Mouse (Mus musculus) testis, postnatal 10 days (tissue): ENCODE data around the gene Adipor2.

Source experiments
- DNase-seq: peaks from one replicate; pipeline ENCODE4 v3.0.0; 2021; ENCODE audit warnings: low spot score

The Adipor2 gene

DNA sequence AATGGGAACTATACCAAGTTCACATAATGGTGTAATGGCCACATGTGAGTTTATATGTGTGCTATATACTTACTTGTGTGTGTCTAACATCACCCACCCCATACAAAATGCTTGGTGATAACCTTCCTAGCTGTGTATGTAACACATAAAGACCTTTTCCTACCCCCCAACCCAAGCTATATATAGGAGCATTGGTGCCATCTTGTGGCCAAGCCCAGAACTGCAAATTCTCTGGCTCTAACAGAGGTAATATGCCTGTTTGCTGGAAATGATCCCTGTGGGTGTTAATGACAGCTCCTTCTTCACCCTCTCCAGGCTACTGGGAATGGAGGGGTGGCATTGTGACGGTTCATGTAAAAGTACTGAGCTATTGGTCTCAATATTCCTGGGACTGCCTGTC lies 69.3 kb downstream of the Adipor2 start:
- peak; percentile 88 for DNase-seq

DNA sequence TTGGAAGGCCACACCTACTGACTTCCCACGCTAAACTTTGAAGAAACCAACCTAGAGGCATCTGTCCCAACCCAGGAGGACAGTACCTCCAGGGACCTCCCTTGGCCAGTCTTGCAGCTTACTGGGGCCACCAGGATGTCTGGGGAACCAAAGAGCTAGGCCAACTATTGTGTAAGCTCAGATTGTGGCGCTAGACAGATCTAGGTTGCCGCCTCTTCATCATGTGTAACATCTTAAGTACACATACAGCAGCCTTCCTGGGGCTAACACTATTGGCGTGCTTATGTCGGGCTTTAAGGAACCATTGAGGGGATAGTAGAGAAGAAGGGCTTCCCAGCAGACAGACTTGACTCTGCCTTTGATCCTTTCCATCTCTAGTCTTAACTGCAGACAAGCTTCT lies 69.7 kb downstream of the Adipor2 start:
- DNase-seq, result no peak

DNA sequence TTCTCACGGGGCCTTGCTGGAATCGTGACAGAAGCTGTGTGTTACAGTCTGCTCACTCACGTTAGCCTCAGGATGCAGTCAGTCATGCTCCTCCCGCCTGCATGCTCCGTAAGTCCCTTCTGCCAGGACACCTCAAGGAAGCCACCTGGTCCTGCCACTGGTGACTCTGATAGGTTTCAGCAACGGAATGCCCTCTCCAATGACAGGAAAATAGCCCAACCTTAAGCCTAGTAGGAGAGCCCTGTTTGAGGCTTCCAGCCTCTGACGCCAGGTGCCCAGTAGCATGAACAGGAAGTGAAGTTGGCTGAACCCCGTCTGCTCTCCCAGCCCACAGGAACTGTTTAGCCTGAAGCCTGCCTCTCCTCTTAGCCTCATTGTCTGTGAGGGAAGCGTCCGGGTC lies 71.2 kb downstream of the Adipor2 start:
- DNase-seq, result no peak

DNA sequence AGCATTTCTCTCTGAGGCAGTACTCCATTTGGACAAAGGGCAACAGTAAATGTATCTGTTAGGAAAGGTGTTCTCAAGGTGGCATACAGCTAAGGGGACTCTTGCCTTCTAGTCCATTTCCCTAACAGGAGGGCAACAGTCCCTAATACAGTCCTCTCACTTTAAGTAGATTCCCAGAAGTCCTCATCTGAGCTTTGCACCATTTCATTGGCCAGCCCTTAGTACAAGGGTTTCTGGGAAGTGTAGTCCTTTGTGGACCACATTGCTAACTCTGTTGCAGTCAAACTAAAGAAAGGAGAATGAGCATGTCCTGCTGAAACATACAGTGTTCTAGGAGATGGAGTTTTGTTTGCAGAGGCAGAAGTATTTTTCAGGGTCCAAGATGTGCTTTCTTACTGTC lies 76.1 kb downstream of the Adipor2 start:
- no peak for DNase-seq

DNA sequence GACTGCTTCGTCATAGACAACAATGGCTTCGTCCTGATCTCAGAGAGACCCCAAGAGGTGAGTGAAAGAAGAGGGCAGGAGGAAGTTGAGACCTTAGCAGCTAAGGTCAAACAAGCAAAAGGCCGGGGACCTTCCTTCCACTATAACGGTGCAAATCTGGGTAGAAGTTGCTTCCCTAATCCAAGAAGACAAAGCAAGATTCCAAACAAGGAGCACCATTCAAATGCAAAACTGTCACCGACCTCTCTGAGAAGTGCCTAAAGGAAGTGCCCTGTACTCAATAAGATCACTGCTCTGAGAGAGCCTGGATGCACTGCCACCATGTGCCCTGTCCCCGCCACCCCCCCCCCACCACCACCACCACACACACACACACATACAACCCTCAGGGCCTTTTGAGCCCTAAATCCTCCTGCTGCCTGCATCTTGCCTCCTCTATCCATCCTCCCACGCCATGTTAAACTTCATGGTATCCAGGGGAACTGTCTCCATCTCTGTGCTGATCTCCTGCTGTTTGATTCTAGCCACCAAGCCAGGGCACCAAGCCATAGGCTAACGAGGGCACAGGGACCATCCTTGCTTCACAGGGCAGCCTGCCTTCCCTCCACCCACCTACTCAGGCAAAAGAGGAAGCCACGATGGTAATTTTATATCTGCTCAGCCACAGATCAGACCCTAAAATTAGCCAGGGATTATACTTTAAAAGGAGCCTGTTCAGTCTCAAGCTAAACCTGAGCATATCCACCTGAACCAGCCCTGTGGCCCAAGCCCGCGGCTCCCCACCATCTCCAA lies 79.2 kb downstream of the Adipor2 start:
- DNase-seq, result no peak

DNA sequence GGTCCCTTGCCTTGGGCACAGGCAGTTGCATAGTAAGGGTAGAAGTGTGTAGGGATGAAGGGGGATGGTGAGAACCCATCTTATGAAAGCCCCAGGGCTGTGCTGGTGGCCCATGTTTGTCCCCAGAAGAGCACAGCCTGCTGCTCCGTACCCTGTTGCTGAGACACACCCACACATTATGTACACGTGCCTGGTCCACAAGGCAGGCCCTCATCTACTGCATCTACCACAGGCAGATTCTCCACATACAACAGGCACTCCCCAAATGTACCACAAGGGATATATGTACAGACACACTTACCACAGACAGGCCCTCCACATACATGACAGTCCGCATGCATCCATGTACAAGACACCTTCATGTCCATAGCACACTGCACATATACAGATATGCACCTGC lies 80.2 kb downstream of the Adipor2 start:
- DNase-seq, result no peak

DNA sequence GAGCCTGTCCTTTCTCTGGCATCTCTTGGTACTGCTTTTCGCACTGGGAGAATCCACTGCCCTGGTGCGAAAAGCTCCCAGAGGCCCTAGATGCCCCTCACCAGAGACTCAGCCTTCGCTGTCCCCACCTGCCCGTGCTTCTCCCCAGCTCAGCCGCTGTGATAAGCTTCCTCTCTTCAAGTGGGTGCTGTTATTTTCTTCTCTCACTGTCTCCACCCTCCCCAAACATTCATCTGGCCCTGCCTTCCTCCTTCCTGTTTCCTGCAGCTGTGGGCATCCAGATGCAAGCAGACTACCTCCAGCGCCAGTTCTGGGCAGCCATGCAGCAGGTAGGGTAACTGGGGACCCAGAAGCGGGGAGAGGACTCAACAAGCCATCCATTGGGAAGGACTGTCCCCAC lies 81.4 kb downstream of the Adipor2 start:
- DNase-seq, result no peak

DNA sequence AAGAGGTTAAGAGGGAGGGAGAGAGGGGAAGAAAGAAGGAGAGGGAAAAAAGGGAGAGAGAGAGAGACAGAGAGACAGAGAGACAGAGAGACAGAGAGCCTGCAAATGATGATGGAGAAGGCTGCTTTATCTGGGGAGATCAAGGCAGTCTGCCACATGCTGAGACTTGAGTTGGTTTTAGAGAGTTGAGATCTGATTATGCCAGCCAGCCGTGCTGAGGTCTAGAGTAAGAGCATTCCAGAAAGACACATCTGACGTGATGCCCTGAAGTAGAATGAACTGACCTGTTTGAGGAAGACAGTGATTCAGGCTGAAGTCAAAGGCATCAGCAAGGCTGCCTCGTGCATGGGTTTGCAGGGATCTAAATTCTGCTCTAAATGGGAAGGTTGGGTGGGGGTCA lies 83.7 kb downstream of the Adipor2 start:
- no peak for DNase-seq

DNA sequence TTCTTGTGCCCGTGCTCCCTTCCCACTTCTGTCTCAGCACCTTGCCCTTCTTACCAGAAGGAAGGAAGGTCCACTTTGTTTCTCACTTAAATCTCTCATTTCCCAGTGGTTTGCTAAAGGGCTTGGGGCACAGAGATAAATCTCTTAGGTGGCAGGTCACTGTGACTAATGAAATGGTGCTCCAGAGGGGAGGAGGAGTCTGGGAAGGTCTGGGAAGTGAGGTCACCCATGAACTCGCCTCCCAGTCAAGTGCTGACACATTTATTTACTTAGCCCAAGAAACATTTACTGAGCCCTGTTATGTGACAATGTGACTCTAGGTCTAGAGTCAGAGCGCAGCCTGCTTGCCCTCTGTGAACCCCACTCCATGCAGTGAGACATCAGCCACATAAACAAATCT lies 84.3 kb downstream of the Adipor2 start:
- no peak for DNase-seq

DNA sequence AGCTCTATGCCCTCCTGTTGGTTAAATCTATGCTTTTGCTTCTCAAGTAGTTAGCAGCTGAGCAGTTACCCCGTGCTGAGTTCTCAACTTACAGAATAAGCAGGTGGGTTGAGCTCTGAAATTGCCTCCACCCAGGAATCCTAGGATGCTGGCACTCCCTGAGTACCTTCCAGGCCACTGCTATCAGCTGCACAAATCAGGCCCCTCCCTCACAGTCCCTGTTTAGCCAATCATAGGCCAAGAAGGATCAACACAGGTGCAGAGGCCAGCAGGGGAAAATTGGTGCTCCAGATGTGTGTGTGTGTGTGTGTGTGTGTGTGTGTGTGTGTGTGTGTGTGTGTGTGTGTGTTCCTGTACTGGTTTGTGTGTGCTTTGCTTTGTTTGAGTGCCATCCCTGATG lies 85.4 kb downstream of the Adipor2 start:
- DNase-seq, result no peak

DNA sequence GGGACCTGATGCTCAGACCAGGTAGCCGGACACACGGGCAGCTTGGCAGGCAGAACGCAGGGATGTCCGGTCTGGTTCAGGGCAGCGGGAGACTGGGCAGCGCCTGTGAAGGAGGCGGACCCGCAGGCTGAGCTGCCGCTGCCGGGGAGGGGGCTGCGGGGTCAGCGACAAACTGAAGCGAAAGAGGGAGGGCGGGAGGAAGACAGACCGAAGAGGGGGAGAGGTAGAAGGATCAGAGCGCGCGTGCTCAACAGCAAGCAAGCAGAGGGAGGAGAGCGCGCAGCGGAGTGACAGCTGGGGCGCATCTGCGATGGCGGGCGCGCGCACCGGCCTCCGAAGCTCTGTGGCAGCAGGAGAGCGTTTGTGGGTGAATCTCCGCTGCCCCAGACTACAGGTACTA lies 87.0 kb downstream of the Adipor2 start, which contains the start of gene Lrtm2:
Gene Lrtm2 (minus strand): TSS at position 261 of the 400 bp plus-strand sequence.
- no peak for DNase-seq

DNA sequence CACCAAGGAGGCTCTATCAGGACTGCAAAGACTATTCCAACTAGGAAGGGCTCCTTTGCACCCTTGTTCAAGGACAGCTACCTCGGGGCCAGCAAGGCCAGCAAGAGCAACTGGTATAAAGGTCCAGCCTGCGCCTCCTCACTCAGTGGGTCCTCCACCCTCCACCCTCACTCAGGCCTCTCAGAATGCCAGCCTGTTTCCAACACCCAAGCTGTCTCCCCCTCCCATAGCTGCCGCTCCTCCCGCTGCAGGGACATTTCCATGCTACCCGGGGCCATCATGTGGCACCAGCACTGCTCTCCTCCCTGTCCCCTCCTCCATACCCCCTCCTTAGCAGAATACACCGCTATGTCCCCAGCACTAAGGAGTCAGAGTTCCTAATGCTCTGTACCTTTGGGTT lies 87.6 kb downstream of the Adipor2 start:
- DNase-seq, result no peak

DNA sequence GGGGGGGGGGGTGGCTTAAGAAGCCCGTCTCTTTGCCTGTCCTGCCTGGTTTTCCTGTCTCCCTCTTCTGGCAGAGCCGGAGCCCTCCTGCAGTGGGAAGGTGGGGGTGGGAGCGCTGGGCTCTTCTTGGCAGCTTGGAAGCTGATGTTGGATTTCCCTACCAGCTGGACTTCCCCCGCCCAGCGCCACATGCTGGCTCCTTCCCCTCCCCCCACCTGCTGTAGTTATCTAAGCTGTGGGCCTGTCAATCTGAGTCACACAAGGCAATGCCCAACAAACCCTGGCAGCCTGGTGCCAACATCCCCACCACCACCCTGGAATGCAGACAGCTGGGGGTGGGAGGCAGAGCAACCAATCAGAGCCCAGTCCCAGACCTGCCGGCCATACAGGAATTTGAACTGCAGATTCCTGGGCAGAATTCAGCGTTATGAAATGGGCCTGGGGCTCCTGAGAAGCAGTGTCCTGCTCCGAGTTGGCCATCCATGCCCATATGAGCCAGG lies 88.2 kb downstream of the Adipor2 start:
- no peak for DNase-seq

DNA sequence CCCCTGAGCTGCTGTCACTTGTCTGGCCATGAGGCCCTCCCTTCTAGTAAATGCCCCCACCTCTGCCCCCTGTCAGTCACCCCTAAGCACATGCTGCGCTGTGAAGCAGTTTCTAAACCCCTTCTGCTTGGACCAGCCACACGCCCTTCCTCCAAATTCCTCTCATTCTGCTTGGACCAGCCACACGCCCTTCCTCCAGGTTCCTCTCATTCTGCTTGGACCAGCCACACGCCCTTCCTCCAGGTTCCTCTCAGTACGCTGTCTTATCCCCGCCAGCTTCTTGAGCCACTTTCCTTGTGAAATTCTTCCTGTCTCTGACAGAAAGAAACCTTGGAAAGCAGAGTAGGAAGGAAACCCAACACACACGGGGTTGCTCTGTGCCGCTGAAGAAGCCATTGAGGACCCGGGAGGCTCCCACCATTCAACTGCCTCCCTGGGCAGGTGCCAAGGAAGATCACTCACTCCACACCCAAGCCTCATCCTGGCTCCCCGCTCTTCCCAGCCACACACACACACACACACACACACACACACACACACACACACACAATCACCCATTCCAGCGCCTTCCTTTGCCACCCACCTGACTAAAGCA lies 88.9 kb downstream of the Adipor2 start:
- no peak for DNase-seq

DNA sequence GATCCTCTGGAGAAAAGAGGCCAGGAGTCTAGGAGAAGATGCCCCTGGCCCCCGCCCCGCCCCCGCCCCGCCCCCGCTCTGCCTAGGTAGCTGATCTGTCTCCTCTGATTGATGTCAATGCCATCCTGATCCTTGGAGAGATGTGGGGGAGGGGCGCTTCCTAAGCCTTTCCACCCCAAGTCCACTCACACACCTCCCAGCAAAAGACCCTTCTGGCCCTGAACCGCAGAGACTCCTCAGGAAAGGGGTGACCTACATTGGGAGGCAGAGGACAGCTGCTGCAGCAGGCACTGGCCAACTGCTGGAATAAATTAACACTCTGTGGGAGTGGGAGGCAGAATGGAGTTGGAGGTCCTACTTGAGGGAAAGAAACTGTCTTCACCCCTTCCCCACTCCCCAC lies 91.0 kb downstream of the Adipor2 start:
- DNase-seq, result no peak

DNA sequence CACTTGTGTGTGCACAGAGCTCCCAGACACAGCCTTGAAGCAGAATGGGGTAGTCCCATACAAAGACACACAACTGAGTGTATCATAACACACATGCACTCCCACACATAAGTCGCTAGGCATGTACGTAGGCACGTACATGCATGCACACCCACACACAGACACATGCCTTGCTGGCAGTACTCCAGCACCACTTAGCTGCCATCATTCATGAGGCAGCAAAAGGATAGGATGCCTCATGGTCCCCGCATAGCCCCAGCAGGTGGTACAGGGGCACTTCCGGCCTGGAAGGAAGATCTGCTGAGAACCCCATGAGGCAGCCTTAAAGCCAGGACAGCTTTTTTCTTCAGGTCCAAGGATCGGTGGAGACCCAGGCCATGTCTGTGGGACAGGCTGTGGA lies 91.5 kb downstream of the Adipor2 start:
- no peak for DNase-seq

DNA sequence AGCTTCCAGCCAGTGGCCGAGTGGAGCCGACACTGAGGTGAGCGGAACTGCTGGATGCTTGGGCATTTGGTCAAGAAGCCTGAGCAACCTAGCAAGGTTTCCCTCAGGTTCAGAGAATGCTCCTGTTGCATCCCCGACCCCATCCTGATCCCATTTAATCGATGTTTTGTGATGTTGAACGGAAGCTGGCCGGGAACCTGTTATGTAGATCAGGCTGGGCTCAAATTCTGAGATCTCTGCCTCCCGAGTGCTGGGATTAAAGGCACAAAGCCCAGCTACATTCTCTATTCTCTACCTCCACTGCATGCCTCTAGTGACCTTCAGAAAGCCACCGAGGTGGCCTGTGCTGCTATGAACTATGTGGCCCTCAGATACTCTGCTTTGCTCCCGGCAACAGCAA lies 92.7 kb downstream of the Adipor2 start:
- no peak for DNase-seq

DNA sequence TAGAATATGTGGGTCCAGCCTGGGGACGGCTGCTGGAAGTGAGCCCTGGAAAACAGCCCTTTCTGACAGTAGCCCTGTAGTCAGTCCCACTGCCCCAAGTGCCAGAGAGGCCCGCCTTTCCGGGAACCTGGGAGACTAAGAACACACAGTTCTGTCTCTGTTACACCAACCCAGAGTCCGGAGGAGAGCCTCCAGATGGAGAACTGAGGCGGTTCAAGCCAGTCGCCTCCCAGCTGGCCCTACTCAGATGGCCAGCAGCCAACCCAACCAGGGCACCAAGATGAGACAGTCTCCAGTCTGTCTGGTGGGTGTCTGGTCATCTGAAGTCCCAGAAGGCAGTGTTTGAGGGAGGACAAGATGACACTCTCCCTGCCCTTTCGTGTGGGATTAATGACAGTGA lies 95.8 kb downstream of the Adipor2 start:
- no peak for DNase-seq

DNA sequence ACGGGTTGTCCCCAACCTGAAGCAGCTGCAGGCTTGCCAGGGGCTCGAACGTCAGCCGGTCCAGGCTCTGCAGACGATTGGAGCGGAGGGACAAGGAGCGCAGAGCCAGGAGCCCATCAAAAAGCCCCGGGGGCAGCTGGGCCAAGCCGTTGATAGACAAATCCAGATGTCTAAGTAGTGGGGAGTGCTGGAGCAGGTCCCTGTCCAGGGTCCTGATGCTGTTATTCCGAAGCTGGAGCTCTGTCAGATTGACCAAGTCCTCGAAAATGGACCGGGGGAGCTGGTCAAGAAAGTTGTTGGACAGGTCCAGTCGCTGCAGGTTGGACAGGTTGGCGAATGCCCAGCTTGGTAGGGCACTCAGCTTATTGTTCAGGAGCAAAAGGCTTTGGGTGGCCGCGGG lies 97.0 kb downstream of the Adipor2 start:
- peak; percentile 70 for DNase-seq

DNA sequence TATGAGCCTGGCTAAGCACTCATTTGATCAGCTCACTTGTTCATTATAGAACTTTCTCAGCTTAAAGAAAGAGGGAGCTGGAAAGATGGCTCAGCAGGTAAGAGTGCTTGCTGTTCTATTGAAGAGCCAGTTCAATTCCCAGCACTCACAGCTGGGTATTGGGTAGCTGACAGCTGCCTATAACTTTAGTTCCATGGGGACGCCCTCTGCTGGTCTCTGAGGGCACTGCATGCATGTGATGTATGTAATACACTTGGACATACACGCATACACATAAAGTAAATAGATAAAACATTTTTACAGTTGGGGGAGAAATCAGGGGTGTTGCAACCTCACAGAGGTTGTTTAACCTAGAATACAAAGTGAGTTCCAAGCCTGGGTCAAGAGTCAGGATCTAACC lies 98.1 kb downstream of the Adipor2 start:
- DNase-seq, result no peak

DNA sequence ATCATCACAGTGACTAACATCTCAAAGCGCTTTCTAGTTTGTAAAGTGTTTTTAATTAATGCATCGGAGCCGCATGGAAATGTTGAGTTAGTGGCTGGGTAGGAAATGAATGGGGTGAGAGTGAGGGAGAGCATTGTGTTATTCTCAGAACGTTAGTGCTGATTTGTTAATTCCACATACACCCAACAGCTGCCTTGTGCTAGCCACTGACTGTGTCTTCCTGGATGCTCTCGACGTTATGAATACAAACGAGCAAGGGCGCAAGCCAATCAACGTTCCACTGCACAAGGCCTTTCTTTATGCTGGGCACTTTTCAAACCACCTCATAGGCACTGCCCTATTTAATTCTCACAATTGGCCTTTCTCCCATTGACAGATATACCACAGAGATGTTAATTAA lies 98.8 kb downstream of the Adipor2 start:
- no peak for DNase-seq

DNA sequence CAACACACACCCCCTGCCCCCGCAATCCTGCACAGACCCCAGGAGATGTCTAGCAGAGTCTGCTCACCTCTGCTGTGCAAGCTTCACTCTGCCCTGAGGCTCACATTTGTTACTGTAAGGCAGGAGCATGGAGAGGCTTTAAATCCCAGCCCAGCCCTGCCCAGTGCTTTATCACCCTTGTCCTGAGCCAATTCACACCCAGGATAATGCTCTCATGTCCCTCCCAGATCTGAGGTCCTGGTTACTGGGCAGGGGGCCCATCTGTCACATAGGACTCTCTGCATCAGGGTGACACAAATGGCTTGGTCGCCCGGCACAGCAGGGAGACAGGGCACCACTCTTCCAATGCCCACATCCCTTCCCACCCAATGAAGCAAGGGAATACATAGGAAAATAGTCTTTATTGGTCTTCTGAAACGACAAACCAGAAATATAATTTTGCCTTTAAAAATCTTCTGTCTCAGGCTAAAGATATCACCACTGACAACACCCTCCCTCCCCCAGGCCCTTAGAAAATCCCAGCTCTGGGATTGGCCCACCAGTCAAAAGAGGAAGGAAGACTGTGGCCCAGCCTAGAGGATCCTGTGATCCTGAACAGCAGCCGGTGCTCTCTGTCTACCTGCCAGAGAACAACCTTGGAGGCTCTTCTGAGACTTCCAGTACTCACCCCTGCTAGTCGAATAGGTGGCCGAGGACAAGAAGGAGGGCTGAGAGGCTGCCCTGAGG lies 102.6 kb downstream of the Adipor2 start:
- no peak for DNase-seq
